Mouse (Mus musculus): ENCODE data around the gene Grik4. TPM values are rescaled to one million over a fixed set of nuclear protein-coding genes. Genes with fewer than 3 reads are reported as not detected.

The Grik4 gene
- polyA plus RNA-seq, 1 experiment, result 0.16 TPM

GRCm38 (mm10) chr9:42703191-42703854 is 241.0 kb downstream of the Grik4 start:
- H3K4me1 ChIP-seq (replicated peaks; ENCODE audit: control insufficient read depth, insufficient read depth, low read length), result no peaks in the 10 kb centered on the region
- no peaks in the 10 kb centered on the region for H3K27me3 ChIP-seq (ENCODE audit: control insufficient read depth, insufficient read depth, low read length)
- H3K27ac ChIP-seq (ENCODE audit: control insufficient read depth, insufficient read depth, low read length), result no peak overlapping the region
- DNase-seq, result no peak
- TF ChIP-seq CTCF (IDR thresholded peaks at IDR 0.05; ENCODE audit: borderline replicate concordance, control insufficient read depth, extremely low read depth, insufficient read depth, low read length, poor library complexity), result no peak
- TF ChIP-seq POLR2A (IDR thresholded peaks at IDR 0.05; ENCODE audit: control insufficient read depth, extremely low read depth, insufficient read depth, low read length, poor library complexity), result no peak
- H3K4me3 ChIP-seq (ENCODE audit: control insufficient read depth, insufficient read depth, low read length), result no peak overlapping the region
- 9% methylated on average over 8 of the region's 8 CpGs for WGBS
- no peaks in the 10 kb centered on the region for H3K36me3 ChIP-seq (ENCODE audit: control insufficient read depth, insufficient read depth, low read length)

DNA sequence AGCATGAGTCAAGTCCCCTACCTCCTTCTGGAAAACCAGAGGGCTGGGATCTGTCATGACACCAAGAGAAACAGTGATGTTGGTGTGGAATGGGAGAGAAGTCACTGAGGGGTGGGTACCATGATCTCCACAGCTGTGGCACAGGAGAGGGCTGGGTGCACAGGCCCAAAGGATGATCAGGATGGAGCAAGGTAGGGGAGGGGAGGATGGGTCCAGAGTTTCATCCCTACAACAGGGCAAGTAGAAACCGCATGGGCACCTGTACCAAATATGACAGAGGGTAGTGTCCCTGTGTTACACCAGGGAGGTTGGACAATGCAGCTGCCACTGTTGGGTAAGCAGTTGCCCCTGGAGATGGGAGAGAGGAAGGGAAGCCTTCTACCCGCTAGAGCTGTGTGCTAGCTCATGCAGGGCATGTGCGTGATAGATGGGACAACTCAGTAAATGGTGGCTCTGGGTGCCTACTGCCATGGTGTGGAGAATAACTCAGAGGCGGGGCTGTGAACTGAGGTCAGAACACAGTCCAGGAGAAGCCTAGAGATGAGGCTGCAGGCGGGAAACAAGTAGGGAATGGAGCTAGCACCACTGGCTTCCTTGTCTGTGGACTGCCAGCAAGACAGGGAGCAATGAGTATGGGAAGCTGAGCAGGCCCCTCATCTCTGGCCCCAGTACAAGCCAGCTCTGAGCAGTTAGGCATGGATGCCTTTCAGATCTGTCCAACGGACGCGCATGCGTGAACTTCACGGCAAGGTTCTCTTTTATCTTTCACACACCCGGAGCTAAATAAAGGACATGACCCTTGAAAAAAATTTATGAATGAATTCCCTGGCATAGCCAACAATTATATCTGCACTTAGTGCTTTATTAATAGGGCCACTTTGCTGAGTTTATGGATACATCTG is 241.8 kb downstream of the Grik4 start:
- no peak overlapping the region for H3K27ac ChIP-seq (ENCODE audit: control insufficient read depth, insufficient read depth, low read length)
- no peaks in the 10 kb centered on the region for H3K27me3 ChIP-seq (ENCODE audit: control insufficient read depth, insufficient read depth, low read length)
- no peaks in the 10 kb centered on the region for H3K4me1 ChIP-seq (replicated peaks; ENCODE audit: control insufficient read depth, insufficient read depth, low read length)
- DNase-seq, result no peak
- no peaks in the 10 kb centered on the region for H3K36me3 ChIP-seq (ENCODE audit: control insufficient read depth, insufficient read depth, low read length)
- H3K4me3 ChIP-seq (ENCODE audit: control insufficient read depth, insufficient read depth, low read length), result no peak overlapping the region
- 54% methylated on average over 11 of the region's 11 CpGs for WGBS
- no peak for TF ChIP-seq POLR2A (IDR thresholded peaks at IDR 0.05; ENCODE audit: control insufficient read depth, extremely low read depth, insufficient read depth, low read length, poor library complexity)
- no peak for TF ChIP-seq CTCF (IDR thresholded peaks at IDR 0.05; ENCODE audit: borderline replicate concordance, control insufficient read depth, extremely low read depth, insufficient read depth, low read length, poor library complexity)

GRCm38 (mm10) chr9:42701729-42702128 is 242.6 kb downstream of the Grik4 start:
- no peak for DNase-seq
- Histone ChIP-seq H3K4me3 (ENCODE audit: control insufficient read depth, insufficient read depth, low read length) (no peak overlapping the region), H3K27ac (ENCODE audit: control insufficient read depth, insufficient read depth, low read length) (no peak overlapping the region), H3K27me3 (ENCODE audit: control insufficient read depth, insufficient read depth, low read length) (no peaks in the 10 kb centered on the region), H3K36me3 (ENCODE audit: control insufficient read depth, insufficient read depth, low read length) (no peaks in the 10 kb centered on the region), H3K4me1 (replicated peaks; ENCODE audit: control insufficient read depth, insufficient read depth, low read length) (no peaks in the 10 kb centered on the region)
- TF ChIP-seq CTCF (IDR thresholded peaks at IDR 0.05; ENCODE audit: borderline replicate concordance, control insufficient read depth, extremely low read depth, insufficient read depth, low read length, poor library complexity), result no peak
- TF ChIP-seq POLR2A (IDR thresholded peaks at IDR 0.05; ENCODE audit: control insufficient read depth, extremely low read depth, insufficient read depth, low read length, poor library complexity), result no peak
- 90% methylated on average over 5 of the region's 5 CpGs for WGBS

DNA sequence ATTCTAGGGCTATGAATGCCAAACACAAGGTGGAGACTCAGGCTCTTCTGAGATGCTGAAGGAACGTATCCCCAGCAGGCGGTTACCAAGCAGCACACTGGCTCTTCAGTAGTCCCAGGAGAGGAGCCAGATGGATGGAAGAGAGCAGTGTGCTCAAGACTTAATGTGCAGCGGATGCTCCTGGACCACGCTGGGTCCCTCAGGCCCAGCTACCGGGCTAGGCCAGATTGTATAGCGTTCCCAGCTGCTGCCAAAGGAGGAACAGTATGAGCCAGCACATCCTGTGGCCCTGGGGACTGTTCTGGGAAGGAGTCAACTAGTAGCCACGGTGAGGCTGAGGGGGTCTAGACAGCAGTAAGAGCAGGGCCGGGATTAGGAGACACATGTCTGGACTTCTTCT is 251.3 kb downstream of the Grik4 start:
- 89% methylated on average over 8 of the region's 8 CpGs for WGBS
- no peak for TF ChIP-seq POLR2A (IDR thresholded peaks at IDR 0.05; ENCODE audit: control insufficient read depth, extremely low read depth, insufficient read depth, low read length, poor library complexity)
- TF ChIP-seq CTCF (IDR thresholded peaks at IDR 0.05; ENCODE audit: borderline replicate concordance, control insufficient read depth, extremely low read depth, insufficient read depth, low read length, poor library complexity), result no peak
- Histone ChIP-seq H3K27ac (ENCODE audit: control insufficient read depth, insufficient read depth, low read length) (no peak overlapping the region), H3K4me3 (ENCODE audit: control insufficient read depth, insufficient read depth, low read length) (no peak overlapping the region), H3K27me3 (ENCODE audit: control insufficient read depth, insufficient read depth, low read length) (no peaks in the 10 kb centered on the region), H3K4me1 (replicated peaks; ENCODE audit: control insufficient read depth, insufficient read depth, low read length) (no peaks in the 10 kb centered on the region), H3K36me3 (ENCODE audit: control insufficient read depth, insufficient read depth, low read length) (no peaks in the 10 kb centered on the region)
- no peak for DNase-seq

DNA sequence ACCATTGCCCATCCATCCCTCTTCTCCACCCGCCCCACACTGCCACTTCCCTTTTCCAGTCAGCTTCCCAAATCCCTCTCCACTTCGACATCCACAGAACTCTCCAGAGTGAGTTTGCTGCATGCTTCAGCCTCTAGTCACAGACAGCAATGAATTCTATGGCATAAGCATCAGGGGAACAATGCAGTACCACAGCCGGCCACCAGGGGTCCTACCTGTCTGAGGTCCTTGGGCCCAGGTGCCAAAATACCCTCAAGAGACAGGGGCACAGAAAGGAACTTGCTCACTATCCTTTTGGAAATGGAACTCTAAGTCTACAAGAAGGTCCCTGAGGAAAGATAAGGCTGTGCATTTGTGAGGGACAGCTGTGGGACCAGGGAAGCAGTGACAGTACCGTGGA is 256.1 kb downstream of the Grik4 start:
- peak; percentile 59 for DNase-seq
- WGBS, result 31% methylated on average over 4 of the region's 4 CpGs
- no peak for TF ChIP-seq POLR2A (IDR thresholded peaks at IDR 0.05; ENCODE audit: control insufficient read depth, extremely low read depth, insufficient read depth, low read length, poor library complexity)
- peak; percentile 72; the same call in 1 of the 2 replicates for TF ChIP-seq CTCF (IDR thresholded peaks at IDR 0.05; ENCODE audit: borderline replicate concordance, control insufficient read depth, extremely low read depth, insufficient read depth, low read length, poor library complexity)

GRCm38 (mm10) chr9:42686104-42686503 is 258.2 kb downstream of the Grik4 start:
- DNase-seq, result no peak
- no peak for TF ChIP-seq CTCF (IDR thresholded peaks at IDR 0.05; ENCODE audit: borderline replicate concordance, control insufficient read depth, extremely low read depth, insufficient read depth, low read length, poor library complexity)
- no peak for TF ChIP-seq POLR2A (IDR thresholded peaks at IDR 0.05; ENCODE audit: control insufficient read depth, extremely low read depth, insufficient read depth, low read length, poor library complexity)
- H3K4me3 ChIP-seq (ENCODE audit: control insufficient read depth, insufficient read depth, low read length), result no peak overlapping the region
- H3K27ac ChIP-seq (ENCODE audit: control insufficient read depth, insufficient read depth, low read length), result no peak overlapping the region
- H3K36me3 ChIP-seq (ENCODE audit: control insufficient read depth, insufficient read depth, low read length), result no peaks in the 10 kb centered on the region
- no peaks in the 10 kb centered on the region for H3K27me3 ChIP-seq (ENCODE audit: control insufficient read depth, insufficient read depth, low read length)
- no peaks in the 10 kb centered on the region for H3K4me1 ChIP-seq (replicated peaks; ENCODE audit: control insufficient read depth, insufficient read depth, low read length)
- WGBS, result 84% methylated on average over 5 of the region's 5 CpGs

More for the DNA sequence above, 256.1 kb downstream of the Grik4 start:
- Histone ChIP-seq H3K27ac (ENCODE audit: control insufficient read depth, insufficient read depth, low read length) (no peak overlapping the region; the same call in 1 of the 2 replicates), H3K36me3 (ENCODE audit: control insufficient read depth, insufficient read depth, low read length) (no peaks in the 10 kb centered on the region), H3K27me3 (ENCODE audit: control insufficient read depth, insufficient read depth, low read length) (no peaks in the 10 kb centered on the region), H3K4me3 (ENCODE audit: control insufficient read depth, insufficient read depth, low read length) (no peak overlapping the region), H3K4me1 (replicated peaks; ENCODE audit: control insufficient read depth, insufficient read depth, low read length) (no peaks in the 10 kb centered on the region)

Data from thymus, adult 2 months (tissue).